Mouse (Mus musculus) embryonic facial prominence, embryonic 13.5 days (tissue): Measurements from ENCODE around the gene Ppp1r2. TPM values are rescaled to one million over a fixed set of nuclear protein-coding genes. Genes with fewer than 3 reads are reported as not detected.

Source experiments
- ATAC-seq: fragments of 200-750 bp; cut with Nextera tagmentation; 2 replicates; pipeline ENCODE4 v1.8.0; 2017; ENCODE audit warnings: low read depth; ENCODE audit not compliant: insufficient number of reproducible peaks, insufficient read depth, low FRiP score, low TSS enrichment
- H3K27ac ChIP-seq: fragments of 300-500 bp; sonication (generic); 2 replicates; pipeline ENCODE4 v1.5.1; 2015; ENCODE audit warnings: moderate library complexity, mild to moderate bottlenecking, inconsistent platforms
- H3K27me3 ChIP-seq: fragments of 300-500 bp; sonication (generic); 2 replicates; pipeline ENCODE4 v1.6.1; 2015; ENCODE audit warnings: mild to moderate bottlenecking, inconsistent platforms
- H3K36me3 ChIP-seq: fragments of 300-500 bp; sonication (generic); 2 replicates; pipeline ENCODE4 v1.6.1; 2015; ENCODE audit warnings: mild to moderate bottlenecking, inconsistent platforms
- H3K4me1 ChIP-seq: fragments of 300-500 bp; sonication (generic); 2 replicates; pipeline ENCODE4 v1.6.1; 2015; ENCODE audit warnings: inconsistent platforms
- H3K4me2 ChIP-seq: fragments of 300-500 bp; sonication (generic); 2 replicates; pipeline ENCODE4 v1.6.1; 2015; ENCODE audit warnings: moderate library complexity, mild to moderate bottlenecking, inconsistent platforms
- H3K4me3 ChIP-seq: fragments of 300-500 bp; sonication (generic); 2 replicates; pipeline ENCODE4 v1.5.1; 2015; ENCODE audit warnings: mild to moderate bottlenecking, inconsistent platforms
- H3K9ac ChIP-seq: fragments of 300-500 bp; sonication (generic); 2 replicates; pipeline ENCODE4 v1.6.1; 2015; ENCODE audit warnings: mild to moderate bottlenecking, inconsistent platforms
- H3K9me3 ChIP-seq: fragments of 300-500 bp; sonication (generic); 2 replicates; pipeline ENCODE4 v1.6.1; 2016; ENCODE audit warnings: inconsistent platforms
- WGBS: fragments of 180-500 bp; shearing (Covaris S2); methylation state at CpG from one replicate; pipeline ENCODE4 v1.1.7; 2015; ENCODE audit warnings: mixed read lengths; 5-methylcytosine and 5-hydroxymethylcytosine counted together
- polyA plus RNA-seq: library from polyadenylated mRNA; unstranded; fragments of >200 nt; fragmentation: Nextera tagmentation; extraction: Ambion mirVana; gene quantifications from 2 replicates; pipeline ENCODE4 v1.2.1, GENCODE M21; 2015

The Ppp1r2 gene
- polyA plus RNA-seq, 1 experiment from 2014 or later, result 77.5 TPM

DNA sequence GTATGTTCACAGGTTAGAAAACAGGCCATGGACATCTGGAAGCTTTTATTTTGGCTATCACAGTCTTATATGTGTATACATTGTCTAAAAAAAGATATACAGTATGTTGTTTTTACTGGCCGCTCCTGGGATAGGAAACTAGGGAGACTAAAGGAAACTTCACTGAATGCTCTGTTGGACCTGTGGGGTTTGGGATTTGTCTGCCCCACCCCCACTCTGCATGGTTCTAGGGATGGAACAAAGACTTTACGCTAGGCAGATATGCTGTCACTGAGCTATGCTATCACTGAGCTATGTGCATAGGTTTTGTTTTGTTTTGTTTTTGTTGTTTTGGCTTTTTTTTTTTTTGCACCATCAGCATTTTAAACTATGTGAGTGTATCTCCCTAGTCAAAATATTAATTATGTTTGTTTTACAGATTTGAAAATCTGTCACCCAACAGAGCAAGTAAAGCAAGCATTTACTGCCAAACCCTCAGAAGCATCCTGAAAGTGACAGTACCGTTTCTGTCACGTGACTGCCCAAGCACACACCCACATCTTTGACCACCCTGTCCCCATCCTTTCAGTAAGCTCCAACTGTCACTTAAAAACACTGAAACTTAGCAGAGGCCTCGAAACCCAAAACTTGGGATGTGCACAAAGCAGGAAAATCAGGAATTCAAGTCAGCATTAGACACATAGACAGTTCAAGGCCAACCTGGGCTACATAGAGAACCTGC, 30.3 kb upstream of the Ppp1r2 start:
- Histone ChIP-seq H3K9ac (no peak overlapping the region), H3K4me2 (no peak overlapping the region), H3K9me3 (no peaks in the 10 kb centered on the region), H3K4me3 (no peak overlapping the region), H3K27ac (no peak overlapping the region), H3K4me1 (peaks cover 10% of the 10 kb centered on the region), H3K36me3 (no peaks in the 10 kb centered on the region), H3K27me3 (no peaks in the 10 kb centered on the region)
- 69% methylated on average over 5 of the region's 5 CpGs for WGBS
- no peak for ATAC-seq

GRCm38 (mm10) chr16:31303276-31303675, 28.2 kb upstream of the Ppp1r2 start:
- WGBS, result 64% methylated on average over 10 of the region's 10 CpGs
- H3K27ac ChIP-seq, result 0 out of 2 replicates have a peak overlapping the region, but pooled peaks have one; percentile 11
- ATAC-seq, result no peak

GRCm38 (mm10) chr16:31300883-31301532, 25.9 kb upstream of the Ppp1r2 start:
- 86% methylated on average over 6 of the region's 6 CpGs for WGBS
- H3K4me1 ChIP-seq, result peaks cover 19% of the 10 kb centered on the region
- H3K27ac ChIP-seq, result no peak overlapping the region
- no peak for ATAC-seq
- no peak overlapping the region for H3K4me3 ChIP-seq
- H3K36me3 ChIP-seq, result no peaks in the 10 kb centered on the region
- H3K27me3 ChIP-seq, result no peaks in the 10 kb centered on the region
- no peak overlapping the region for H3K4me2 ChIP-seq
- no peaks in the 10 kb centered on the region for H3K9me3 ChIP-seq
- no peak overlapping the region for H3K9ac ChIP-seq

More at GRCm38 (mm10) chr16:31303276-31303675, 28.2 kb upstream of the Ppp1r2 start:
- H3K4me3 ChIP-seq, result no peak overlapping the region
- H3K9ac ChIP-seq, result no peak overlapping the region
- H3K9me3 ChIP-seq, result no peaks in the 10 kb centered on the region
- no peaks in the 10 kb centered on the region for H3K36me3 ChIP-seq
- no peak overlapping the region for H3K4me2 ChIP-seq
- peaks cover 19% of the 10 kb centered on the region for H3K4me1 ChIP-seq
- no peaks in the 10 kb centered on the region for H3K27me3 ChIP-seq

GRCm38 (mm10) chr16:31300467-31300866, 25.4 kb upstream of the Ppp1r2 start:
- no peak overlapping the region for H3K9ac ChIP-seq
- no peaks in the 10 kb centered on the region for H3K27me3 ChIP-seq
- no peaks in the 10 kb centered on the region for H3K9me3 ChIP-seq
- ATAC-seq, result no peak
- H3K4me2 ChIP-seq, result no peak overlapping the region
- no peaks in the 10 kb centered on the region for H3K36me3 ChIP-seq
- H3K27ac ChIP-seq, result no peak overlapping the region
- H3K4me3 ChIP-seq, result no peak overlapping the region
- peaks cover 19% of the 10 kb centered on the region for H3K4me1 ChIP-seq
- 38% methylated on average over 7 of the region's 7 CpGs for WGBS

DNA sequence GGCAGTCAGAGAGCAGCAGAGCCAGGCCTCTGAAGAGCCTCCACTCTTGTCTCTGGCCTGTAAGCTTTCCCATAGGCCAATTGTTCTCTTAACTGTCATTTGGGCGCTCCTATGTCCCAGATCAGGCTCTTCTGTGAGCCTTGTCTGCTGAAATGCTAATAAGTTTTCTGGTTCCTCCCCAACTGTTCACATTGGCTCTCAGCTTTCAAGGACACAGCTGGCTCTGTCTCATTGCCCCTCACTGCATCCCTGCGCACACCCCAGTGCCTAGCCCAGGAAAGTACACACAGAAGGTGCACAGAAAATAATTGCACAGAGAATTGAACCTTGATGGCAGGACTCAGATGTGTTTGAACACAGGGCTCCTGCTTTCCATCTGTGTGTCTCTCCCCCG, 24.9 kb upstream of the Ppp1r2 start:
- Histone ChIP-seq H3K4me1 (peaks cover 19% of the 10 kb centered on the region), H3K9ac (no peak overlapping the region), H3K4me2 (no peak overlapping the region), H3K9me3 (no peaks in the 10 kb centered on the region), H3K4me3 (no peak overlapping the region), H3K36me3 (no peaks in the 10 kb centered on the region), H3K27me3 (no peaks in the 10 kb centered on the region), H3K27ac (no peak overlapping the region)
- no peak for ATAC-seq
- 49% methylated on average over 3 of the region's 3 CpGs for WGBS

GRCm38 (mm10) chr16:31299164-31299959, 24.3 kb upstream of the Ppp1r2 start:
- no peak for ATAC-seq
- Histone ChIP-seq H3K4me3 (no peak overlapping the region), H3K36me3 (no peaks in the 10 kb centered on the region), H3K4me1 (peaks cover 19% of the 10 kb centered on the region), H3K4me2 (no peak overlapping the region), H3K27ac (no peak overlapping the region), H3K27me3 (no peaks in the 10 kb centered on the region), H3K9ac (no peak overlapping the region), H3K9me3 (no peaks in the 10 kb centered on the region)
- 46% methylated on average over 11 of the region's 11 CpGs for WGBS

- no peaks in the 10 kb centered on the region for H3K9me3 ChIP-seq
- H3K4me1 ChIP-seq, result peaks cover 19% of the 10 kb centered on the region
- H3K4me3 ChIP-seq, result no peak overlapping the region
- no peak overlapping the region for H3K9ac ChIP-seq
- H3K4me2 ChIP-seq, result no peak overlapping the region
- H3K27me3 ChIP-seq, result no peaks in the 10 kb centered on the region
- no peak overlapping the region for H3K27ac ChIP-seq
- H3K36me3 ChIP-seq, result no peaks in the 10 kb centered on the region
- 88% methylated on average over 7 of the region's 7 CpGs for WGBS
- no peak for ATAC-seq
Observed at GRCm38 (mm10) chr16:31297113-31297512, 22.0 kb upstream of the Ppp1r2 start.

DNA sequence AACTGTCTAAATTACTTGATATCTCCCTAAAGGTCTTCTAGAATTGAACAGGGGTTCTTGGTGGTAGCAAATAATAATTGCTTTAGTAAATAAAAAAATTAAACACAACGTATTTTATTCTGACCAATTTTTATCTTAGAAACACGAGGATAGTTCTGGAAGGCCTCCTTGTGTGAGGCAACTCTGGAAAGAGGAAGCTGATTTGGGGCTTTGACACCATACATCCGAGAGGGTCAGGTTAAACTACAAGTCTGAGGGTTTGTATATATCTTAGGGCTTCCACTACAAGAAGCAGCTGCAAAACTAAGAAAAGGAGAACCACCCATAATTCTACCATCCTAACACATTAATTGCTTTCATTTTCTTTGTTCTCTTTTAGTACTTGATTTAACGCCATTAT, 18.7 kb upstream of the Ppp1r2 start:
- Histone ChIP-seq H3K9me3 (no peaks in the 10 kb centered on the region), H3K27ac (no peak overlapping the region), H3K4me3 (no peak overlapping the region), H3K27me3 (no peaks in the 10 kb centered on the region), H3K4me2 (no peak overlapping the region), H3K36me3 (no peaks in the 10 kb centered on the region), H3K9ac (no peak overlapping the region), H3K4me1 (peaks cover 8% of the 10 kb centered on the region)
- 68% methylated on average over 4 of the region's 4 CpGs for WGBS
- ATAC-seq, result no peak

DNA sequence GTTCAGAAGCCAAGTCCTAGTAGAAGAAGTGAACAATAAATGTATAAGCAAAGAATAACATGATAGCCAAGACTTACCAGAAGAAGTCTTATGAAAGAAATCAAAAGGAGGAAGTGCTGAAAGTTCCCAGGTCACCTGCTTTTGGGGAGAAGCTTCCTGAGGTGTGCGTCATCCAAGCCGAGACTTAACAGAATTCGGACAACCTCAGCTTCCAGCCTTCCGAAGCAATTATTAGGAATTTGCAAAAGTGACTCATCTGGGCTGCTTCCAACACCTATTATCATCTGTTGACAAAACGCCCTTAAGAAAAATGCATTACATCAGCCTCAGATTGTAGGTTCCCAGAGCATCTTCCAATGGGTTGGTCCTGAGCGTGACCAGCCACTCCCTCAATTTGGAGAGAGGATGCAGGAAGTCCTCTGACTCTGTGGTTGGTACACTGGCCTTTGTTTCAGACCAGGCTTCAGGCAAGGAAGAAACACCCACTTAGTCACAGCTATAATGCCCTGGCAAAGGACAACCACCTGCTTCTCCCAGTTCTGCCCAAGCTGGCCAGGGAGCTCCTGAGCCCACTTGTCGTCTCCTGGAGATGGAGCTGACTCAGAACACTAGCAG, 15.8 kb upstream of the Ppp1r2 start:
- no peak overlapping the region for H3K4me2 ChIP-seq

GRCm38 (mm10) chr16:31290281-31290680, 15.2 kb upstream of the Ppp1r2 start:
- ATAC-seq, result no peak
- no peaks in the 10 kb centered on the region for H3K27me3 ChIP-seq
- H3K4me3 ChIP-seq, result no peak overlapping the region
- WGBS, result 69% methylated on average over 10 of the region's 10 CpGs
- no peak overlapping the region for H3K4me2 ChIP-seq
- no peak overlapping the region for H3K27ac ChIP-seq
- H3K4me1 ChIP-seq, result peaks cover 8% of the 10 kb centered on the region
- no peaks in the 10 kb centered on the region for H3K9me3 ChIP-seq
- no peaks in the 10 kb centered on the region for H3K36me3 ChIP-seq
- no peak overlapping the region for H3K9ac ChIP-seq

More for the DNA sequence above, 15.8 kb upstream of the Ppp1r2 start:
- Histone ChIP-seq H3K4me3 (no peak overlapping the region), H3K36me3 (no peaks in the 10 kb centered on the region), H3K27me3 (no peaks in the 10 kb centered on the region), H3K27ac (no peak overlapping the region), H3K4me1 (peaks cover 8% of the 10 kb centered on the region), H3K9ac (no peak overlapping the region), H3K9me3 (no peaks in the 10 kb centered on the region)
- 74% methylated on average over 7 of the region's 7 CpGs for WGBS
- ATAC-seq, result no peak

- H3K9me3 ChIP-seq, result no peaks in the 10 kb centered on the region
- no peak overlapping the region for H3K4me2 ChIP-seq
- no peak overlapping the region for H3K4me3 ChIP-seq
- no peak overlapping the region for H3K27ac ChIP-seq
- ATAC-seq, result no peak
- H3K36me3 ChIP-seq, result no peaks in the 10 kb centered on the region
- no peaks in the 10 kb centered on the region for H3K27me3 ChIP-seq
- no peak overlapping the region for H3K9ac ChIP-seq
- peaks cover 8% of the 10 kb centered on the region for H3K4me1 ChIP-seq
- WGBS, result 69% methylated on average over 3 of the region's 3 CpGs
Observed at GRCm38 (mm10) chr16:31287712-31288111, 12.6 kb upstream of the Ppp1r2 start.
